Mouse (Mus musculus): ENCODE measurements at regions not wholly inside any gene's neighbourhood (a gene's known extent, or its start where the extent isn't known, plus 50 kb on each side); places are given as distances from the start of the nearest gene placed in this dataset.
A peak's percentile ranks its signal among the peaks of the same experiment; 100 is the strongest.

- DNase-seq: no peak
Measured at GRCm38 (mm10) chr7:117859419-117859818, 256.6 kb downstream of the Rps15a start.

DNA sequence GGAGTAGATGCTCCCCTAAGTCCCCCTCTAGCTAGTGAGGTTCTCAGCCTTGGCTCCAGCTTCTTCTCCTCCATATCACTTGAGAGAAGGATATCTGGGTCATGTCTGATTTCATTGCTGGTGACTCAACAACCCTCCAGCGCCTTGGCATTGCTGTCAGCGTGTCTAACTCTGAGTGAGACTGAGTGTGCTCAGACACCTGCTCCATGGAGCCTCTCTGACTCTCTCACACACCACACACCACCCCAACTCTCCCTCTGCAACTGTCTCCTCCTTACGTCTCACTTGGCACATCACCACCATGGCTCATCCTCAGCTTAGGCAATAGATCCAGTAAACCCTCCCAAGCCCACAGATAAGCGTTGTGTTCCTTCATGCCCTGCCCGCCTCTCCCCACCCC lies 260.0 kb downstream of the Rps15a start:
- DNase-seq: no peak

DNA sequence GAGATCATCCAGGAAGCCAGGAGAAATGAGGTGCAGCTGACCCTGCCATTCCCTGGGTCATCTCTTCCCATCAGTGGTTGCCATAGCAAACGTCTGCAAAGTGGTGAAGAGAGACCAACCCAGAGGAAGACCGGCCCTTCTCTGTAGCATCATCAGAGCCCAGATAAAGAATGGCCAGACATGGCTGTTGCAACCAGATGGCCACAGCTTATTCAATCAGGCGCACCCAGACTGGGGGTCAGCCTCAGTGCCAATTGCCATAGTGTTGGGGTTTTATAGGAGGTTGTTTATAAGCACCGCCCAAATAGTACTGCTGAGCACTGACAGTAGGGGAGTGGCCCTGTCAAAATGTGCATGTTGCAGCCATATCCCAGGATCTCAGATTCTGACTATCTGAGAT lies 262.3 kb downstream of the Rps15a start:
- DNase-seq: peak; percentile 15

GRCm38 (mm10) chr7:117852866-117853265 lies 263.1 kb downstream of the Rps15a start:
- DNase-seq: no peak

DNA sequence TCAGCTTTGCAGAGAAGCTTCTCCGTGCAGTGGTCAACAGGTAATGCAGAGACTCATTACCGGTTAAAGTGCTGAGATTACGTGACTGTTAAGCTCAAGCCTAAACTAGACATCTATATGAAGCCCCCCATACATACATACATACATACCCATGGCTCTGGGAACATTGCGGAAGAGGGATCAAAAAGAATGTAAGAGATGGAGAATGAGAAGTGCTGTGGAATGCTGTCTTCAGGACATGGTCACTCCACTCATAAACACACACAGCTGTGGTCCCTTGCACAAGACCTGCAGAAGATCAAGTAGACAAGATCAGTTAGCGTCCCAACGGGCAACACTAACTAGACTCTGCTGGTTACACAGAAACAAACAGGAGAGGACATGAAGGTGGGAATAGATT lies 265.2 kb downstream of the Rps15a start:
- no peak for DNase-seq

DNA sequence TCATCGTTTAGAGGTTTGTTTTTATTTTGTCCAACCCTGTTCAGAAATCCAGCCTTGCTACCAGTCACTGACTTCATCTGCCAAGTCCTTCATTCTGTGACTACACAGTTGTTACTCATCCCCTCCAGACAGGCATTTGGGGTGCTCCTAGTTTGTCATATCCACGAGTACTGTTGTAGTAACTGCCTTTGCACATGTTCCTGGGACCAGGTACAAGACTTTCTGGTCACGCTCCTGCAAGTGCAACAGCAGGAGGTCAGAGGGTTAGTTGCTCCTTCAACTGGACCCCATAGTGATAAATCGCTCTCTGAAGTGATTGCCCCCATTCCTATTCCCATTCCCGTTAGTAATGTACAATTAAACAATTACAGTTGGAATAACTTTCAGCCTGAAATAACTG lies 269.9 kb downstream of the Rps15a start:
- DNase-seq: no peak

GRCm38 (mm10) chr7:117842780-117843179 lies 273.2 kb downstream of the Rps15a start:
- DNase-seq: no peak

- no peak for DNase-seq
Measured at GRCm38 (mm10) chr7:117795035-117795434, 321.0 kb downstream of the Rps15a start.

DNA sequence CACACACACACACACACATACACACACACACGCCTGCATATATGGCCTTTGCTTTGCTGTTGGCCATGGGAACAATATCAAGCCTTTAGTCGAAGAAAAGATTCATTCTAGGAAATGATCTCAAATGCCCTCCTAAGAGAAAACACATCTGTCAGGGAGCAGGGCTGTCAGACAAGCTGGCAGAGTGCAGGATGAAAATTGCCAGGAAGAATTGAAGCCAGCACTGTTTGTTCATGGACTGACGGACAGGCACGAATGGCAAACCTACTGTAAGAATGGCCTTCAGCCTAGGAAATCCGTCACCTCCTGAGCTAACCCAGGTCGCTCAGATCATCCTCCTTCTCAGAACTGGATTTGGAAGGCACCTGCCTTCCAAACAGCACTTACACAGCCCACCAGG lies 322.0 kb downstream of the Rps15a start:
- no peak for DNase-seq

GRCm38 (mm10) chr7:117792456-117792855 lies 323.5 kb downstream of the Rps15a start:
- no peak for DNase-seq

- DNase-seq: no peak
Measured at GRCm38 (mm10) chr7:117778996-117779395, 337.0 kb downstream of the Rps15a start.

GRCm38 (mm10) chr7:117777921-117778320 lies 338.1 kb downstream of the Rps15a start:
- no peak for DNase-seq

- peak; percentile 46 for DNase-seq
Measured at GRCm38 (mm10) chr7:117771836-117772235, 344.2 kb downstream of the Rps15a start.

GRCm38 (mm10) chr7:117759506-117759905 lies 356.5 kb downstream of the Rps15a start:
- peak; percentile 27 for DNase-seq

GRCm38 (mm10) chr7:117757033-117757432 lies 359.0 kb downstream of the Rps15a start:
- DNase-seq: no peak

- DNase-seq: no peak
Measured at GRCm38 (mm10) chr7:117755830-117756229, 360.2 kb downstream of the Rps15a start.

- DNase-seq: peak; percentile 20
Measured at GRCm38 (mm10) chr7:117753296-117753695, 362.7 kb downstream of the Rps15a start.

- DNase-seq: no peak
Measured at GRCm38 (mm10) chr7:117752302-117753185, 363.4 kb downstream of the Rps15a start.

DNA sequence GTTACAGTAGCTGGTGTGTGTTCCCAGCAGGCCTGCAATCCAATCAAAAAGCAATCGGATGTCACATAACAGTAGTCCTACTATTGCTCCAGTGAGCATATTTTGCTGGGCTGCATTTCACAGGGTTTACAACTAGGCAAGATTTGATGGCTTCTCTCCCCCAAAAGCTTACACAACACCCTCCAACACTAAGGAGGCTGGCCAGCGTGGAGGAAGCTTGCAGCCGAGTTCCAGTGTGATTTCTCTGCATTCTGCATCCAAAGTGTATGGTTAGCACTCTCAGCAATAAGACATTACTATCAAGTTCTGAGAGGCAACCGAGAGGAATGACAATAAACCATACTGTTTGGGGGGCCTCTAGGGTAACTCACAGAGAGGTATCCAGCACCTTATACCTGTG lies 367.2 kb downstream of the Xylt1 start:
- no peak for DNase-seq

DNA sequence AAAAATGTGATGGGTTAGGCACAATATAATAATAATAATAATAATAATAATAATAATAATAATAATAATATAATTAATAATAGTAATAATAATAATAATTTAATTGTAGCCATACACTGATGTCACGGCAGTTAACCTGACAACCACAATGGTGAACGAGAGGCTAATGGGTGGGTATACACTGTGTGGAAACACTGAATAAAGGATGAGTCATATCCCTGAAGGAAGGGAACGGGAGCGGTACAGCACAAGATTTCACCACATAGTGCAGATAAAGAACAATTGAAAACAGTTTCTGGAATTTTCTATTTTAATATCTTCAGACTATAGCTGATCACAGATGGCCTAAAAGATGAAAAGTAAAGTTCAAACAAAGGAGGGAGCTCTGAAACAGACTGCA lies 365.6 kb downstream of the Xylt1 start:
- no peak for DNase-seq

- DNase-seq: no peak
Measured at GRCm38 (mm10) chr7:117739706-117740105, 358.9 kb downstream of the Xylt1 start.

DNA sequence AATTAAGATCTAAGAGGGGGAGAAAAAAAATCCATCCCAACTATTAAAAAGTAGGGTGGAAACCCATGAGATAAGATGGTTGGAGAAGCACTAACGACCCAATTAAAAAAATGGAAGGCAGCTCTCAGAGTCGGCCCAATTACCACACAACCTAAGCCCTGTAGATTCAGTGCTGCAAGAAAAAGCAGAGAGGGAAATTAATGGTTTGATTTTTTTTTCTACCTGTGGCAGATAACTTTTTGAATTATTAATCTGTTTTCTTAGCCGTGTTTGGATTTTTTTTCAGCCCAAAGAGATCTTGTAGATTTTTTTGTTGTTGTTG lies 354.9 kb downstream of the Xylt1 start:
- DNase-seq: no peak

GRCm38 (mm10) chr7:117734994-117735698 lies 354.4 kb downstream of the Xylt1 start:
- DNase-seq: no peak

GRCm38 (mm10) chr7:117729067-117729466 lies 348.3 kb downstream of the Xylt1 start:
- peak; percentile 17 for DNase-seq

Data from embryo, embryonic 11 days (tissue).